Mouse (Mus musculus) spleen, adult 18-20 months (tissue): ENCODE data around the gene 4931409K22Rik.

Experiments
- DNase-seq, 2 experiments: peaks; one replicate each; pipeline ENCODE4 v3.0.0; 2022; ENCODE audit warnings: mixed read lengths in 2 of 2

Gene 4931409K22Rik

GRCm38 (mm10) chr5:24556709-24557108 is at the start of gene 4931409K22Rik:
Gene 4931409K22Rik, minus strand, starts transcription at chr5:24556809.
- DNase-seq: no peak

- no peak for DNase-seq
Measured at GRCm38 (mm10) chr5:24605980-24606665, 49.5 kb upstream of the 4931409K22Rik start.

GRCm38 (mm10) chr5:24605321-24605979 is 48.8 kb upstream of the 4931409K22Rik start:
- DNase-seq: no peak

- DNase-seq: no peak
Measured at GRCm38 (mm10) chr5:24604656-24605100, 48.1 kb upstream of the 4931409K22Rik start.

GRCm38 (mm10) chr5:24604080-24604655 is 47.6 kb upstream of the 4931409K22Rik start:
- DNase-seq: no peak

GRCm38 (mm10) chr5:24603431-24604010 is 46.9 kb upstream of the 4931409K22Rik start:
- DNase-seq: no peak

- peak in 1 of 2 experiments; percentile 45 for DNase-seq
Measured at GRCm38 (mm10) chr5:24602751-24603343, 46.2 kb upstream of the 4931409K22Rik start.

- DNase-seq: no peak
Measured at GRCm38 (mm10) chr5:24601911-24602750, 45.5 kb upstream of the 4931409K22Rik start.

GRCm38 (mm10) chr5:24601071-24601835 is 44.6 kb upstream of the 4931409K22Rik start:
- no peak for DNase-seq

GRCm38 (mm10) chr5:24600236-24600635 is 43.6 kb upstream of the 4931409K22Rik start:
- no peak for DNase-seq

- no peak for DNase-seq
Measured at GRCm38 (mm10) chr5:24599137-24599536, 42.5 kb upstream of the 4931409K22Rik start.

- DNase-seq: peak; percentile 49 to 68
Measured at GRCm38 (mm10) chr5:24598570-24599006, 42.0 kb upstream of the 4931409K22Rik start.

GRCm38 (mm10) chr5:24597901-24598569 is 41.4 kb upstream of the 4931409K22Rik start:
- no peak for DNase-seq

GRCm38 (mm10) chr5:24597221-24597728 is 40.7 kb upstream of the 4931409K22Rik start:
- DNase-seq: peak; percentile 43 to 73

GRCm38 (mm10) chr5:24596519-24597171 is 40.0 kb upstream of the 4931409K22Rik start:
- peak; percentile 29 to 32 for DNase-seq

GRCm38 (mm10) chr5:24595786-24596380 is 39.3 kb upstream of the 4931409K22Rik start:
- DNase-seq: no peak

GRCm38 (mm10) chr5:24595261-24595660 is 38.7 kb upstream of the 4931409K22Rik start:
- DNase-seq: no peak

GRCm38 (mm10) chr5:24594346-24594745 is 37.7 kb upstream of the 4931409K22Rik start:
- no peak for DNase-seq

GRCm38 (mm10) chr5:24593928-24594327 is 37.3 kb upstream of the 4931409K22Rik start:
- DNase-seq: no peak
